Comparison of ENCODE assay signal across 17 mouse cellular contexts in genomic region chr10:76300133-76300532, GRCm38 (mm10). TPM values are rescaled to one million over a fixed set of nuclear protein-coding genes. Genes with fewer than 3 reads are reported as not detected.
"Had no signal": no experiment of that assay in that cellular context is flagged by ENCODE, and none has a peak within 500 bp of the region (broad histone marks: within the 10 kb centered on the region; RNA-seq: fewer than 3 reads in every experiment).

No protein-coding gene starts in this region.

- ATAC-seq: hindbrain, embryonic 16.5 days; intestine, embryonic 16.5 days; liver, embryonic 12.5 days; midbrain, embryonic 15.5 days had no signal

- H3K9ac ChIP-seq: liver, embryonic 12.5 days; liver, embryonic 15.5 days; midbrain, embryonic 12.5 days; midbrain, embryonic 15.5 days had no signal

- H3K4me3 ChIP-seq: left cerebral cortex, adult 2 months; liver, embryonic 12.5 days; liver, embryonic 15.5 days; midbrain, embryonic 12.5 days; midbrain, embryonic 15.5 days; myocyte had no signal

- H3K27ac ChIP-seq: left cerebral cortex, adult 2 months; liver, embryonic 12.5 days; liver, embryonic 15.5 days; macrophage; midbrain, embryonic 12.5 days; midbrain, embryonic 15.5 days had no signal

- H3K4me2 ChIP-seq: liver, embryonic 12.5 days; liver, embryonic 15.5 days; midbrain, embryonic 12.5 days; midbrain, embryonic 15.5 days had no signal

- H3K9me3 ChIP-seq: liver, embryonic 12.5 days; liver, embryonic 15.5 days; midbrain, embryonic 12.5 days; midbrain, embryonic 15.5 days had no signal

- H3K27me3 ChIP-seq: liver, embryonic 12.5 days; liver, embryonic 15.5 days; midbrain, embryonic 12.5 days; midbrain, embryonic 15.5 days had no signal

- H3K4me1 ChIP-seq: liver, embryonic 12.5 days; liver, embryonic 15.5 days; midbrain, embryonic 12.5 days; midbrain, embryonic 15.5 days had no signal

- DNase-seq: kidney, adult 18-20 months; kidney, adult 9 months; kidney, postnatal 14 days; kidney, postnatal 4 days; layer of hippocampus, postnatal 36 days; thymus, adult 18-20 months; thymus, postnatal 36 days had no signal

RNA-seq across cellular contexts. Expression of gene S100b, which starts 46.5 kb away (rescaled TPM):
- total RNA-seq: monocyte, adult 5-6 weeks had no signal
- polyA plus RNA-seq: liver, embryonic 12.5 days; macrophage had no signal
